Mouse (Mus musculus): ENCODE results near the gene Cyp2c50. TPM values are rescaled to one million over a fixed set of nuclear protein-coding genes. Genes with fewer than 3 reads are reported as not detected.
"Not testable (repeated sequence)": the region's sequence is repeated elsewhere in the genome, so short reads cannot be mapped to it uniquely, and the experiment has no call there.

The Cyp2c50 gene
- polyA plus RNA-seq (2015; fragmentation: Nextera tagmentation; extraction: Ambion mirVana), result not detected in 2 replicates

GRCm38 (mm10) chr19:40089421-40089820 lies at the start of gene Cyp2c50:
Cyp2c50 (plus strand) TSS chr19:40089688.
- WGBS, result 94% methylated on average over 1 of the region's 1 CpGs
- not testable (repeated sequence) for H3K27ac ChIP-seq (ENCODE audit: low read length); H3K9me3 ChIP-seq (ENCODE audit: low read length); H3K4me2 ChIP-seq (replicated peaks; ENCODE audit: low read depth, low read length); H3K4me3 ChIP-seq (ENCODE audit: low read length); H3K9ac ChIP-seq (replicated peaks; ENCODE audit: low read length); H3K27me3 ChIP-seq (ENCODE audit: insufficient read depth, low read length); H3K36me3 ChIP-seq (ENCODE audit: insufficient read depth, low read length); ATAC-seq (ENCODE audit: low FRiP score, low TSS enrichment); H3K4me1 ChIP-seq (ENCODE audit: insufficient read depth, low read length)

- no peak for ATAC-seq (ENCODE audit: low FRiP score, low TSS enrichment)
- no peaks in the 10 kb centered on the region for H3K4me1 ChIP-seq (ENCODE audit: insufficient read depth, low read length)
- H3K4me2 ChIP-seq (replicated peaks; ENCODE audit: low read depth, low read length), result no peak within 1 kb of the TSS
- no peaks in the 10 kb centered on the region for H3K36me3 ChIP-seq (ENCODE audit: insufficient read depth, low read length)
- no peaks in the 10 kb centered on the region for H3K9me3 ChIP-seq (ENCODE audit: low read length)
- H3K4me3 ChIP-seq (ENCODE audit: low read length), result no peak within 1 kb of the TSS
- H3K9ac ChIP-seq (replicated peaks; ENCODE audit: low read length), result no peak within 1 kb of the TSS
- H3K27me3 ChIP-seq (ENCODE audit: insufficient read depth, low read length), result no peaks in the 10 kb centered on the region
- no peak within 1 kb of the TSS for H3K27ac ChIP-seq (ENCODE audit: low read length)
These were observed 15.8 kb upstream of the Cyp2c50 start, which contains the start of gene Cyp2c54 for GRCm38 (mm10) chr19:40073701-40074100. Cyp2c54 (minus strand) TSS chr19:40073827.

- no peak for ATAC-seq (ENCODE audit: low FRiP score, low TSS enrichment)
- Histone ChIP-seq H3K9me3 (ENCODE audit: low read length) (no peaks in the 10 kb centered on the region), H3K4me1 (ENCODE audit: insufficient read depth, low read length) (no peaks in the 10 kb centered on the region), H3K27me3 (ENCODE audit: insufficient read depth, low read length) (no peaks in the 10 kb centered on the region), H3K4me3 (ENCODE audit: low read length) (no peak overlapping the region), H3K9ac (replicated peaks; ENCODE audit: low read length) (no peak overlapping the region), H3K36me3 (ENCODE audit: insufficient read depth, low read length) (no peaks in the 10 kb centered on the region), H3K4me2 (replicated peaks; ENCODE audit: low read depth, low read length) (no peak overlapping the region), H3K27ac (ENCODE audit: low read length) (no peak overlapping the region)
- 95% methylated on average over 1 of the region's 1 CpGs for WGBS
These were observed 1.1 kb upstream of the Cyp2c50 start for GRCm38 (mm10) chr19:40088381-40088780.

DNA sequence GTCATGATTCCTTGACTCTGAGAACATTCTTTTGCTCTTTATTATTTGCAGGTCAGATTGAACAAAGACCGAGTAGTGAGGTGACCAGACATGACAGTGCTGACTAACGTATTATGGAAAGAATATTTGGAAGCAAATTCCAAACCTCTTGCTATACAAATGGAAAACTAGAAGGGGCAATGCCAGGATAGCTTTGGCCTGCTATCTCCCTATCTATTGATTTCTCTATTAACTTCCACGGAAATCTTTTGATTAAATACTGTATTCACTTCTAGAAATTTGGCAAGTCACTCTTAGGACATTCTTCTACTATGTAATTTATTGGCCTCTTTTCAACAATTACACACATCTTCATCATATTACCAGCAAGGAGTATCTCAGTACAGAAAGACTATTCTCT lies 1.6 kb downstream of the Cyp2c50 start:
- Histone ChIP-seq H3K27ac (ENCODE audit: low read length) (no peak overlapping the region), H3K4me1 (ENCODE audit: insufficient read depth, low read length) (no peaks in the 10 kb centered on the region), H3K36me3 (ENCODE audit: insufficient read depth, low read length) (no peaks in the 10 kb centered on the region), H3K4me3 (ENCODE audit: low read length) (no peak overlapping the region), H3K9me3 (ENCODE audit: low read length) (no peaks in the 10 kb centered on the region), H3K9ac (replicated peaks; ENCODE audit: low read length) (no peak overlapping the region), H3K4me2 (replicated peaks; ENCODE audit: low read depth, low read length) (no peak overlapping the region), H3K27me3 (ENCODE audit: insufficient read depth, low read length) (no peaks in the 10 kb centered on the region)
- no peak for ATAC-seq (ENCODE audit: low FRiP score, low TSS enrichment)
- 81% methylated on average over 3 of the region's 3 CpGs for WGBS

DNA sequence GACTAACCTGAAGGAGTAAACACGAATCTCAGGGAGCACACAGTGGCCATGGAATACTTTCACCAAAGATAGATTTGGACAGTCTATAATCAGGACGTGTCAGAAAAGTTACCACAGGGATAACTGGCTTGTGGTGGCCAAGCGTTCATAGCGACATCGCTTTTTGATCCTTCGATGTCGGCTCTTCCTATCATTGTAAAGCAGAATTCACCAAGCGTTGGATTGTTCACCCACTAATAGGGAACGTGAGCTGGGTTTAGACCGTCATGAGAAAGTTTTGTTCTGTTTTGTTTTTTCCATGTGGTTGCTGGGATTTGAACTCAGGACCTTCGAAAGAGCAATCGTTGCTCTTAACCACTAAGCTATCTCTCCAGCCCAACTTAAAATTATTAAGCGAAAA lies 30.1 kb downstream of the Cyp2c50 start:
- H3K4me3 ChIP-seq (ENCODE audit: low read length); ATAC-seq (ENCODE audit: low FRiP score, low TSS enrichment): not testable (repeated sequence)
- 80% methylated on average over 13 of the region's 13 CpGs for WGBS

DNA sequence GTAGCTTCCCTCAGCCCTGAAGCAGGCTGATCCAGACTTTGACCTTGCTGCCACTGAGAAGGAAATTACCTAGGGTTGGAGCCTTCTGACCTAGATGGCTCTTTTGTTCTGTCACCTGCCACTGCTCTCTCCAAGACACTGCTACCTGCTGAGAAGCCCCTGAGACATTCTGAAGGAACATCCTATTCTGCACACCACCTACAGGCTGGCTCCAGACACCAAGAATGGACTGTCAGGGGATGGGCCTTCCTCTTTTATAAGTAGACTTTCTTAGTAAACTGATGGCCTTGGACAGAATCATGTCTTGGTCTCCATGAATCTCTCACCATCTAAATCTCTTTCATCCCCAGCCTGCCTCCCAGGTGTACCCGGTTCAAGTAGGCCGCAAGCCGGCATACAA lies 35.7 kb downstream of the Cyp2c50 start:
- not testable (repeated sequence) for H3K4me1 ChIP-seq (ENCODE audit: insufficient read depth, low read length); H3K4me2 ChIP-seq (replicated peaks; ENCODE audit: low read depth, low read length); H3K27me3 ChIP-seq (ENCODE audit: insufficient read depth, low read length); ATAC-seq (ENCODE audit: low FRiP score, low TSS enrichment); H3K27ac ChIP-seq (ENCODE audit: low read length); H3K4me3 ChIP-seq (ENCODE audit: low read length); H3K9ac ChIP-seq (replicated peaks; ENCODE audit: low read length); H3K36me3 ChIP-seq (ENCODE audit: insufficient read depth, low read length); H3K9me3 ChIP-seq (ENCODE audit: low read length)
- 79% methylated on average over 3 of the region's 3 CpGs for WGBS

More for the DNA sequence above, 30.1 kb downstream of the Cyp2c50 start:
- H3K36me3 ChIP-seq (ENCODE audit: insufficient read depth, low read length); H3K9me3 ChIP-seq (ENCODE audit: low read length); H3K4me2 ChIP-seq (replicated peaks; ENCODE audit: low read depth, low read length); H3K4me1 ChIP-seq (ENCODE audit: insufficient read depth, low read length); H3K9ac ChIP-seq (replicated peaks; ENCODE audit: low read length); H3K27me3 ChIP-seq (ENCODE audit: insufficient read depth, low read length); H3K27ac ChIP-seq (ENCODE audit: low read length): not testable (repeated sequence)

GRCm38 (mm10) chr19:40126996-40127395 lies 37.5 kb downstream of the Cyp2c50 start:
- not testable (repeated sequence) for H3K9ac ChIP-seq (replicated peaks; ENCODE audit: low read length); ATAC-seq (ENCODE audit: low FRiP score, low TSS enrichment); H3K4me2 ChIP-seq (replicated peaks; ENCODE audit: low read depth, low read length); H3K4me3 ChIP-seq (ENCODE audit: low read length); H3K27me3 ChIP-seq (ENCODE audit: insufficient read depth, low read length); H3K27ac ChIP-seq (ENCODE audit: low read length); H3K9me3 ChIP-seq (ENCODE audit: low read length); H3K4me1 ChIP-seq (ENCODE audit: insufficient read depth, low read length); H3K36me3 ChIP-seq (ENCODE audit: insufficient read depth, low read length)
- 33% methylated on average over 2 of the region's 2 CpGs for WGBS

Other genes starting within 250 kb of the Cyp2c50 start
- gene Cyp2c69, start 202.9 kb upstream of the Cyp2c50 start, polyA plus RNA-seq (2015; fragmentation: Nextera tagmentation; extraction: Ambion mirVana), result not detected in 2 replicates
- not detected in 2 replicates for gene Cyp2c37, start 97.3 kb upstream of the Cyp2c50 start, polyA plus RNA-seq (2015; fragmentation: Nextera tagmentation; extraction: Ambion mirVana)
- gene Cyp2c54, start 15.9 kb upstream of the Cyp2c50 start, polyA plus RNA-seq (2015; fragmentation: Nextera tagmentation; extraction: Ambion mirVana), result not detected in 2 replicates
- gene Cyp2c70, start 97.6 kb downstream of the Cyp2c50 start, polyA plus RNA-seq (2015; fragmentation: Nextera tagmentation; extraction: Ambion mirVana), result 0.32 TPM in 1 of 2 replicates, not detected in the other
- gene Pdlim1, start 182.2 kb downstream of the Cyp2c50 start, polyA plus RNA-seq (2015; fragmentation: Nextera tagmentation; extraction: Ambion mirVana), result 37.9 and 39.5 TPM in 2 replicates